14 mouse cellular contexts compared by ENCODE assay signal in the genomic region with DNA sequence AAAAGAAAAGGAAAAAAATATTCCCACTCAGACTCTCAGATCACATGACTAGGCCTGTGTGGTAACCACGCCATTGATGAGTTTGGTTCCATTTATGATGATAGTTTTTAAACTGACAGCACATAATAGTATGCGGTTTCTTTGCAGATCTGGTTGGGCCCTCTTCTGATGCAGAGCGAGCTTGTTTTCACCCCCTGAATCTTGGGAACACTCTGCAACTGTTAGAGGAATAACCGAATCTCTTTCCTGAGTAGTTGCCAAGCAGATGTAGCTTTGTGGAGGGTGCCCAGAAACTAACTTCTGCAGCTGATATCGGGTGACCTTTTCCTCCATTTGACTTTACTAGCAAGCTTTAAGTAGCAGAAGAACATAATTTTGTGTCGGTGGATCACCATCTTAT. TPM values are rescaled to one million over a fixed set of nuclear protein-coding genes. Genes with fewer than 3 reads are reported as not detected.
"Had no signal": no experiment of that assay in that cellular context is flagged by ENCODE, and none has a peak within 500 bp of the region (broad histone marks: within the 10 kb centered on the region; RNA-seq: fewer than 3 reads in every experiment).

No protein-coding gene starts in this region.

- H3K4me1 ChIP-seq: liver, embryonic 13.5 days had no signal

- H3K9ac ChIP-seq: limb, embryonic 12.5 days; liver, embryonic 13.5 days; liver, postnatal 0 days; neural tube, embryonic 15.5 days had no signal

- H3K9me3 ChIP-seq: limb, embryonic 12.5 days; liver, embryonic 13.5 days; midbrain, embryonic 10.5 days; neural tube, embryonic 15.5 days had no signal

- ATAC-seq: liver, postnatal 0 days had no signal

- H3K4me3 ChIP-seq: limb, embryonic 12.5 days; liver, embryonic 13.5 days; midbrain, embryonic 10.5 days; myocyte; neural tube, embryonic 15.5 days had no signal

- H3K27ac ChIP-seq: limb, embryonic 12.5 days; liver, embryonic 13.5 days; midbrain, embryonic 10.5 days; neural tube, embryonic 15.5 days had no signal

- H3K27me3 ChIP-seq: limb, embryonic 12.5 days; liver, embryonic 13.5 days; neural tube, embryonic 15.5 days had no signal

- H3K4me2 ChIP-seq: limb, embryonic 12.5 days; liver, embryonic 13.5 days; neural tube, embryonic 15.5 days had no signal

- DNase-seq: kidney, postnatal 25 days; liver; liver, embryonic 13.5 days; liver, postnatal 0 days; lung, postnatal 4 days; midbrain, embryonic 14.5 days; spleen, adult 18-20 months; thymus, adult 18-20 months; thymus, postnatal 14 days had no signal

- H3K36me3 ChIP-seq: limb, embryonic 12.5 days; liver, embryonic 13.5 days; midbrain, embryonic 10.5 days; neural tube, embryonic 15.5 days had no signal

RNA-seq across cellular contexts. Expression of gene E130114P18Rik, which starts 45.6 kb away (rescaled TPM):
- total RNA-seq: megakaryocyte, adult 5-6 weeks had no signal
- polyA plus RNA-seq: liver, postnatal 0 days; myocyte had no signal
